Mouse (Mus musculus): ENCODE data around the gene Fut2. TPM values are rescaled to one million over a fixed set of nuclear protein-coding genes. Genes with fewer than 3 reads are reported as not detected.

Gene Fut2
- polyA plus RNA-seq, 1 experiment = not detected

DNA sequence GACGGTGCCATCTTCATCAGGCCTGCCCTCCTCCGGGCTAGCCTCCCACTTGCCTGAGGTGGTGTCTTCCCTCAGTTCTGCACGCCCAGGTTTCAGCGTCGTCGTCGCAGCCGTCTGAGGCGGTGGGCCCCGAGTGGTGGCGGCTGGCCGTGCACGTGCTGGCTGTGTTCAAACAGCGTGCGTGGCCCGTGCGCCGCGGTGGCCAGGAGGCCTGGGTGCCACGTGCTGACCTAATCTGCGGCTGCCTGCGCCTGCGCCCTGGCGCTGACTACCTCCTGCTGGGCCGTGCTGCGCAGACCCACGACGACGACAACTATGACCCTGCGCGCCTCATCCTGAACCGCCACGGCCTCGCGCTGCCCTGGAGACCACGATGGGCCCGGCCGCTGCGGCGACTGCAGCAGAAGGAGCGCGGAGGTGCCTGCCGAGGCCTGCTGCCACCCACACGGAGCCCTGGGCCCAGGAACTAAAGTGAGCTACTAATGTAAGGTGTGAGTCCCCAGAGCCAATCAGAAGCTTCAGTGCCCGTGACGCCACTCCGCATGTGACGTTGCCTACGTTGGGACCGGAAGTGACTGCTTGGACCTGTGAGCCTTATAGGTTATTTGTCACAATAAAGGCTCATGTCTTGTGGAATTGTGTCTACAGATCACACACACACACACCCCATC lies 27.9 kb upstream of the Fut2 start, which contains the start of gene Sec1:
Gene Sec1 (minus strand): TSS at position 482 of the 671 bp plus-strand sequence.
- no peak within 1 kb of the TSS for H3K4me3 ChIP-seq (ENCODE audit: insufficient read depth, low read length)
- no peaks in the 10 kb centered on the region for H3K4me1 ChIP-seq (ENCODE audit: control insufficient read depth, insufficient read depth, low read length)
- TF ChIP-seq CTCF (IDR thresholded peaks at IDR 0.05; ENCODE audit: borderline replicate concordance, insufficient read depth, low read length) (no peak), POLR2A (IDR thresholded peaks at IDR 0.05; ENCODE audit: low read depth, low read length) (no peak)
- no peak within 1 kb of the TSS for H3K27ac ChIP-seq (ENCODE audit: insufficient read depth, low read length)

DNA sequence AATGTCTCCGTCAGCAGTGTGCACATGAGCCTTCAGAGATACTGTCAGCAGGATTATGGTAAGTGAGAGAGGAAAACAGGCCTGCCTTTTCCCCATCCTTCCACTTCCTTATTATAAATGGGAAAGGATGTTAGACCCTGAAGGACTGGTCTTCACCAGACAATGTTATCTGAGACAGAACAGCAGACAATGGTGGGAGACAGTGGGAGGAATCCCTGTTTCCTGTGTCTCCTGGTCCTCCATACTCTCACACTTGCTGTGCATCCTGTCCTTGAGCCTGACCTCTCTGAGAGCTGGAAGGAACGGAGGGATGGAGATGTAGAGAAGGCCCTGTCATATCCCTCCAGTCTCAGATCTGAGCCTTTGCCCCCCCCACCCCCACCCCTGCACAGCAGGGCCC lies 26.2 kb upstream of the Fut2 start:
- H3K27ac ChIP-seq (ENCODE audit: insufficient read depth, low read length) = no peak overlapping the region
- H3K4me1 ChIP-seq (ENCODE audit: control insufficient read depth, insufficient read depth, low read length) = no peaks in the 10 kb centered on the region
- TF ChIP-seq CTCF (IDR thresholded peaks at IDR 0.05; ENCODE audit: borderline replicate concordance, insufficient read depth, low read length) (no peak), POLR2A (IDR thresholded peaks at IDR 0.05; ENCODE audit: low read depth, low read length) (no peak)
- H3K4me3 ChIP-seq (ENCODE audit: insufficient read depth, low read length) = no peak overlapping the region

DNA sequence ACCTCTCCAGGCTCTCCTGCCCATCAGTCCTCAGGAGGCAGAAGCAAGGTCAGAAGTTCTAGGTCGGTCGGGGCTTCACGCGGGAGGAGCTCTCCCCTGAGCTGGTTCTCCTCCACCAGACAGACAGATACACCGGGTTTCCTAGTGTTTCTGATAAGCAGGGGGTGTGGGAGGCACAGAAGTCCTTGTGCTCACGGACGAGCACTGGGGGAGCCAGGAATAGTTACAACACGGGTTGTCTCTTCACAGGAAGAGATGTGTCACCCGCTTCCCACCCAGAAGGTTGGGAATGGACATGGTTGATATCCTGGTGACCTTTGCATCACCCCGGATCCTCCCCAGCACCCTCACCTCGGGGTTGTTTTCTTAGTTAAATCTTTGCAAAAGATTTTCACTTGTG lies 23.6 kb upstream of the Fut2 start:
- no peak overlapping the region for H3K4me3 ChIP-seq (ENCODE audit: insufficient read depth, low read length)
- no peaks in the 10 kb centered on the region for H3K4me1 ChIP-seq (ENCODE audit: control insufficient read depth, insufficient read depth, low read length)
- H3K27ac ChIP-seq (ENCODE audit: insufficient read depth, low read length) = no peak overlapping the region
- TF ChIP-seq CTCF (IDR thresholded peaks at IDR 0.05; ENCODE audit: borderline replicate concordance, insufficient read depth, low read length) (no peak), POLR2A (IDR thresholded peaks at IDR 0.05; ENCODE audit: low read depth, low read length) (no peak)

DNA sequence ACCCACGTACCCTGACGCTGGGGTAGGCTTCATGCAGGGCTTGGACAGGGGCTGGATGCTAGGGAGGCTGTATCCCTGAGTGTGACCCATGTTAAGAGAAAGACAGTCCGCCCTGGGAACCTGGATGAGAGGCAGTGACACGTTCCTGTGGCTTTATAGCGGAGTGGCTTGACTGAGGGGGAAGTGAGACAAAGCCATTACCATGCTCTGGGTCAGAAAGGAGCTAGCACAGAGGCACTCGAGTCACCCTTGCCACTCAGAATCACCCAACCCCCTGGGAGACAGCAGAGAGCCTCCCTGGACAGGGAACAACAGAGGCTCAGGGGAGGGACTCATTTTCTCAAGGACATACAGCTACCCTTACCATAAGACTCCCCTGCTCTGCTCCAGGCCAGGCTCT lies 22.9 kb upstream of the Fut2 start:
- TF ChIP-seq CTCF (IDR thresholded peaks at IDR 0.05; ENCODE audit: borderline replicate concordance, insufficient read depth, low read length) (no peak), POLR2A (IDR thresholded peaks at IDR 0.05; ENCODE audit: low read depth, low read length) (no peak)
- no peaks in the 10 kb centered on the region for H3K4me1 ChIP-seq (ENCODE audit: control insufficient read depth, insufficient read depth, low read length)
- H3K27ac ChIP-seq (ENCODE audit: insufficient read depth, low read length) = no peak overlapping the region
- H3K4me3 ChIP-seq (ENCODE audit: insufficient read depth, low read length) = no peak overlapping the region

DNA sequence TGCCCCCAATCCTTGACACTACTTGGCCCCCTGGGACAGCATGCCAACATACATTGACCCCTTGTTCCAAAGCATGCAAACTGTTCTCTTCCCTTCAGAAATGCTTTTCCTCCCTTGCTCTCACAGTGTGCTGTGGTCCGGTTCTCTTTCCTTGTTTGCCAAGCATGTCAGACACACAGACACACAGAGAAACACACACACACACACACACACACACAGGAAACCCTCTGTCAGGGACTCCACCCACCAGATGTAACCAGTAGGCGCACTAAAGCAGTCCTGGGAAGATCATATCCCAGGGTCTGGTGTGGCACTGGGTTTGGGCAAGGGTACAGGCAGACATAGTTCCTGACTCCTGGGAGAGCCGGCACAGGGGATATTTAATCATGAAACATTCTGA lies 20.6 kb upstream of the Fut2 start:
- no peak overlapping the region for H3K4me3 ChIP-seq (ENCODE audit: insufficient read depth, low read length)
- no peak overlapping the region for H3K27ac ChIP-seq (ENCODE audit: insufficient read depth, low read length)
- H3K4me1 ChIP-seq (ENCODE audit: control insufficient read depth, insufficient read depth, low read length) = no peaks in the 10 kb centered on the region
- TF ChIP-seq POLR2A (IDR thresholded peaks at IDR 0.05; ENCODE audit: low read depth, low read length) (no peak), CTCF (IDR thresholded peaks at IDR 0.05; ENCODE audit: borderline replicate concordance, insufficient read depth, low read length) (no peak)

DNA sequence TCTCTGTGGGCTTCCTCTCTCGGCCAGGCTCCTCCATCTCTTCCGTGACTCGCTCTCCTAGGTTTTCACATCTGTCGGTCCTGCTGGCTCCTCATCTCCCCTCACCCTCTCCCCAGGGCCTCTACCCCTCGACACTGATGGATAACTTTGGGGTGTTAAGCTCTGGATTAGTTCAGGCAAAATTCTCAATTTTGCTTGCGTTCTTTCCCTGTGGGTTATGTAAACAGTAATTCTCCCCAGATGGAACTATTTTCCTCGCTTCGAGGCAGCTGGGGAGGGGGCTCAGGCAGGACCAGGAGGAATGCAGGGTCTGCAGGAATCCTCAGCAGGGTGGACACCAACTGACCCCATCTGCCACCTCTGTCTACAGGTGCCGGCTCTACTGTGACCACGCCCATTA lies 19.6 kb upstream of the Fut2 start:
- TF ChIP-seq CTCF (IDR thresholded peaks at IDR 0.05; ENCODE audit: borderline replicate concordance, insufficient read depth, low read length) (no peak), POLR2A (IDR thresholded peaks at IDR 0.05; ENCODE audit: low read depth, low read length) (no peak)
- H3K27ac ChIP-seq (ENCODE audit: insufficient read depth, low read length) = no peak overlapping the region
- H3K4me1 ChIP-seq (ENCODE audit: control insufficient read depth, insufficient read depth, low read length) = no peaks in the 10 kb centered on the region
- H3K4me3 ChIP-seq (ENCODE audit: insufficient read depth, low read length) = no peak overlapping the region

DNA sequence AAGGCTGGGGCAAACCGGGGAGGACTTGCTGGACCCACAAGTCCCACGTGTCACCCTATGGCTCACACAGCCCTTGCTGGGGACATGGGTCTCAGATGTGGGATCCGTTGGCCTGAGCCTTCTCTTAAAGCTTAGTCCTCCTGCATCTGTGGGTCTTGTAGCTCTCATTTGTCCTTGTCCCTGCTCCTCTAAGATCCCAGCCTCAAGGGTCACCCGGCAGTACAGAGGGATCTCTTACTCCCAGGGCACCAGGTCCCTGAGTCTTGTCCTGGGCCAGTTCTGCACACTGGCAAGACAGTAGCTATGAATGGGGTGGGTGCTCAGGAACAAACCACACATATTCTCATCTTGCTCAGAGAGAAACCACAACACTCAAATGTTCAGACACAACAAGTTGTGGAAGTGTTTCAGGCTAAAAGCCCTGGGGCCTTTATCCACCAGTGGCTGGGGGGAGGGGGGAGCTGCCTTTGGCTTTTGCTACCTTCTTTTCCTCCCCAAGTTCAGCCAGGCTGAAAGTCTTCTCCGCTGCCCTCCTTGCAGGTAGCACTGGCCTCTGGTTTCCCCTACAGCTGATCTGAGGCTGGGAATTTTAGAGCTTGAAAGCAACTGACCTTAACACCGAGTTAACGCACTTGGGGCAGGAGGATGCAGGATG lies 17.3 kb upstream of the Fut2 start, which contains the start of gene Ntn5:
Gene Ntn5 (plus strand): TSS at position 627 of the 655 bp plus-strand sequence.
- Histone ChIP-seq H3K27ac (ENCODE audit: insufficient read depth, low read length) (no peak within 1 kb of the TSS), H3K4me1 (ENCODE audit: control insufficient read depth, insufficient read depth, low read length) (no peaks in the 10 kb centered on the region), H3K4me3 (ENCODE audit: insufficient read depth, low read length) (no peak within 1 kb of the TSS)
- TF ChIP-seq CTCF (IDR thresholded peaks at IDR 0.05; ENCODE audit: borderline replicate concordance, insufficient read depth, low read length) = no peak
- TF ChIP-seq POLR2A (IDR thresholded peaks at IDR 0.05; ENCODE audit: low read depth, low read length) = no peak

DNA sequence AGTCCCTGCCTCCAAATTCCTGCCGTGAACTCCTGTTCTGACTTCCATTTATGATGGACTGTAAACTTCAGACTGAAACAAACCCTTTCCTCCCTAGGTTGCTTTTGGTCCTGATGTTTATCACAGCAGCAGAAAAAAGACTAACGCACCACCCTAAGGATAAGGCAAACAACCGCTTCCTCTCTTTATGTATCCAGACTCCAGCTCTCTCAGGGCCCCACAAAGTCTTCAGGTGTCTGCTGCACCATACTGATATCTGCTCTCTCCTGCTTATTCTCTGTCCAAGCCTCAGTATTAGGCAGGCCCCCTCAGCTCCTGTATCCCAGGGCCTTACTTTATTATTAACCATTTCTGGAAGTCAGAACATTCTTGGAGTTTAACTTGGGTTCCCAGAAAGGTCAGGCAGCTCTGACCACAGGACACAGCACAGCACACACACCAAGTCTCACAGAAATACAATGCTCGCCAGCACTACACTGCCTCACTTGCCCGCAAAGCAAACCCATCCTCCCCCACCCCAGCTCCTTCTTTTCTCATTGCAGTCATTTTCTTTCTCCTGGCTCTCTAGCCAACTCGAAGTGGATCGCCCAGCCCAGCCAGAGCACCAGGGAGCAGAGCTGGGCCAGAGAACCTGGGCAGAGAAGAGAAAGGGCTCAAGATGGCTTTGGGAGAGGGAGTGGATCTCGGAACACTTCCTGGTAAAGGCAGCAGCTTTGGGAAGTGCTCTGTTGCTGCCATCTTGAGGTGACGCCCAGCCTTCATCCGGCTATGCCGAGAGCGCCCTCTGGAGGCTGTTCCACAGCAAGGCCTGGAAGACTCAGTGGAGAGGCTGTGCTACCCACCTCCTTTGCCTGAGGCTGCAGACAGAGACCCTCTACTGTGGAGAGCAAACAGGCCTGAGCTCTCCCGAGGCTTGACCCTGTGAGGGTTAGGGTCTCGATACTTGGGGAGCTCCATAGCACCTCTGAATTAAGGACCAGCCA lies 16.2 kb upstream of the Fut2 start:
- no peak overlapping the region for H3K27ac ChIP-seq (ENCODE audit: insufficient read depth, low read length)
- no peak overlapping the region for H3K4me3 ChIP-seq (ENCODE audit: insufficient read depth, low read length)
- H3K4me1 ChIP-seq (ENCODE audit: control insufficient read depth, insufficient read depth, low read length) = no peaks in the 10 kb centered on the region
- TF ChIP-seq CTCF (IDR thresholded peaks at IDR 0.05; ENCODE audit: borderline replicate concordance, insufficient read depth, low read length) = peak; percentile 99
- peak; percentile 44; the same call in 1 of the 2 replicates for TF ChIP-seq POLR2A (IDR thresholded peaks at IDR 0.05; ENCODE audit: low read depth, low read length)

DNA sequence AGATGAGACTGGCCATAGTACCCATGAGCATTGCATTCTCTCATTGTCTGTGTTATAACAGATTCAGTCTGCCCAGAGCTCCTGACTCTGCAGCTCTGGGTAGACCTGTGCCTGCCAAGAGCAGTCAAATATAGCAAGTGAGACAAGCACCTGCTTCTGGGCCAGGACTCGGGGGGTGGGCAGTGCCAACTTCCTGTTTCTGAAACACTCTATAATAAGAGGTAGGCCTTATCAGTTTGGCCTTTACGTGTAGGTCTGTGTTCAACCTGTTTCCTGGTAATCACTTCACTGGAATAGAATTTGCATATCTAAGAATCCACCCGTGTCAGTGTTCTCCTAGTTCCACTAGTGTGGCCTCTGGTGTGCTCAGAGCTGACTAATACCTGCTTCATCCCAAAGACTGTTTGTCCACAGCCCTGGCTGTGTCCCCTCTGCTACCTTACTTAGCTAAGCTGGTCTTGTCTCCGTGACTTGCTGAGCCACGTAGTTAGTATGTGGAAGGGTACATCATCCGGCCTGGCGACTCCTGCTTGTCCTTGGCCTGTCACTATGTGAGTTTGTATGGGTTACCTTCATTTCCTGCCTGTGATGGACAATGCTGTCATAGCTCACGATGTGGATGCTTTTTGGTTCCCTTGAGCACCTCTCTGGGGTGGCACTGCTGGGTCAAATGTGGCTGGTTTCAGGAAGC lies 15.0 kb upstream of the Fut2 start:
- H3K4me3 ChIP-seq (ENCODE audit: insufficient read depth, low read length) = no peak overlapping the region
- no peak for TF ChIP-seq POLR2A (IDR thresholded peaks at IDR 0.05; ENCODE audit: low read depth, low read length)
- no peak for TF ChIP-seq CTCF (IDR thresholded peaks at IDR 0.05; ENCODE audit: borderline replicate concordance, insufficient read depth, low read length)
- no peak overlapping the region for H3K27ac ChIP-seq (ENCODE audit: insufficient read depth, low read length)
- no peaks in the 10 kb centered on the region for H3K4me1 ChIP-seq (ENCODE audit: control insufficient read depth, insufficient read depth, low read length)
